Mouse (Mus musculus): ENCODE measurements around the gene St3gal2.
A peak's percentile ranks its signal among the peaks of the same experiment; 100 is the strongest.
"Not testable (repeated sequence)": the region's sequence is repeated elsewhere in the genome, so short reads cannot be mapped to it uniquely, and the experiment has no call there.

The St3gal2 gene

GRCm38 (mm10) chr8:110944276-110944876 lies 24.7 kb downstream of the St3gal2 start:
- no peak for DNase-seq (ENCODE audit: low spot score in 2 of 2)

GRCm38 (mm10) chr8:110945716-110946115 lies 26.0 kb downstream of the St3gal2 start:
- no peak for DNase-seq (ENCODE audit: low spot score in 2 of 2)

GRCm38 (mm10) chr8:110950065-110950484 lies 30.4 kb downstream of the St3gal2 start:
- DNase-seq (ENCODE audit: low spot score in 2 of 2) = peak in 1 of 2 experiments; percentile 61

GRCm38 (mm10) chr8:110954776-110955175 lies 35.1 kb downstream of the St3gal2 start:
- DNase-seq (ENCODE audit: low spot score in 2 of 2) = no peak

GRCm38 (mm10) chr8:110956619-110957450 lies 37.1 kb downstream of the St3gal2 start:
- no peak for DNase-seq (ENCODE audit: low spot score in 2 of 2)

- DNase-seq (ENCODE audit: low spot score in 2 of 2) = no peak
Measured at GRCm38 (mm10) chr8:110957471-110957870, 37.7 kb downstream of the St3gal2 start.

GRCm38 (mm10) chr8:110958135-110958534 lies 38.4 kb downstream of the St3gal2 start:
- no peak for DNase-seq (ENCODE audit: low spot score in 2 of 2)

GRCm38 (mm10) chr8:110958553-110958952 lies 38.8 kb downstream of the St3gal2 start:
- not testable (repeated sequence) for DNase-seq (ENCODE audit: low spot score in 2 of 2)

GRCm38 (mm10) chr8:110959071-110959780 lies 39.5 kb downstream of the St3gal2 start:
- DNase-seq (ENCODE audit: low spot score in 2 of 2) = no peak

- no peak for DNase-seq (ENCODE audit: low spot score in 2 of 2)
Measured at GRCm38 (mm10) chr8:110959906-110960305, 40.2 kb downstream of the St3gal2 start.

GRCm38 (mm10) chr8:110963051-110963450 lies 43.3 kb downstream of the St3gal2 start:
- no peak for DNase-seq (ENCODE audit: low spot score in 2 of 2)

- no peak for DNase-seq (ENCODE audit: low spot score in 2 of 2)
Measured at GRCm38 (mm10) chr8:110964666-110965065, 44.9 kb downstream of the St3gal2 start.

- peak in 1 of 2 experiments; percentile 47 for DNase-seq (ENCODE audit: low spot score in 2 of 2)
Measured at GRCm38 (mm10) chr8:110965594-110965993, 45.9 kb downstream of the St3gal2 start.

GRCm38 (mm10) chr8:110966586-110966985 lies 46.9 kb downstream of the St3gal2 start:
- no peak for DNase-seq (ENCODE audit: low spot score in 2 of 2)

- no peak for DNase-seq (ENCODE audit: low spot score in 2 of 2)
Measured at GRCm38 (mm10) chr8:110967326-110967725, 47.6 kb downstream of the St3gal2 start.

GRCm38 (mm10) chr8:110969910-110970770 lies 50.4 kb downstream of the St3gal2 start:
- DNase-seq (ENCODE audit: low spot score in 2 of 2) = peak; percentile 93 to 95

GRCm38 (mm10) chr8:110976532-110976931 lies 56.8 kb downstream of the St3gal2 start:
- not testable (repeated sequence) for DNase-seq (ENCODE audit: low spot score in 2 of 2)

GRCm38 (mm10) chr8:110977987-110978386 lies 58.3 kb downstream of the St3gal2 start:
- not testable (repeated sequence) for DNase-seq (ENCODE audit: low spot score in 2 of 2)

- DNase-seq (ENCODE audit: low spot score in 2 of 2) = no peak
Measured at GRCm38 (mm10) chr8:110981304-110981703, 61.6 kb downstream of the St3gal2 start.

GRCm38 (mm10) chr8:110987805-110988744 lies 68.4 kb downstream of the St3gal2 start:
- DNase-seq (ENCODE audit: low spot score in 2 of 2) = no peak

All from right cerebral cortex, postnatal 36 days (tissue).